Mouse (Mus musculus): ENCODE measurements around the gene Rrp7a.

Rrp7a gene

DNA sequence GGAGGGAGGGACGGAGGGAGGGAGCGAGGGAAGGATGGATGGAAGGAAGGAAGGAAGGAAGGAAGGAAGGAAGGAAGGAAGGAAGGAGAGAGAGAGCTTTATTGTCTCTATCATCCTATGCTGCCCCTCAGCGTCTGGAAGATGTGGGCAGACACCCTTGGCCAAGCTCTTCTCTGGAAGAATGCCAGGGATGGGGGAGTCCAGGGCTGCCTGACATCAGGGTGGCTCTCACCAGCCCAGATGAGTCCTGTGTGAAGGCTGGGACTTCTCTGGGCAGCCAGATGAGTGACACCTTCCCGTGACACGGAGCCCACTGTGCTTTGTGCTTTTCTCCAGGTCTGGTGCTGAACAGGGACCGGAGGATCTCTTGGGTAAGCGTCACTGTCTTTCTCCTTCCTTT lies 10.7 kb downstream of the Rrp7a start:
- no peak for DNase-seq

DNA sequence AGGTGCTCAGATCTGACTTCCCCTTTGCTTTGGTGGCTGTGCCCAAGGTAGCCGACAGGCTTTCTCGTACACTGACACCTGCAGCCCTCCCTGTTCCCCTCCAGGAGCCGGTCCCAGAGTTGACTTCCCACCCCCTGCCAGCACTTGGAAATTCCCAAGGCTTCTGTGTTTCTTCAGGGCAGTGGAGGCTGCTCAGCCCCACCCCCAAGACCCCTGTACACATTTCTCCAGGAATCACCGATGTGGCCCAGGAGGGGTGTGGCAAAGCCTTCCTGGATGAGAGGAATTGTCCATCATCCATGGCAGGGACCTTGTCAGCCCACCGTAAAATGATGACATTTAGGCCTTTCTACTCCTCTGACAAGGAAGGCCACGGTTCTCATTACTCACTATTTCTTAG lies 11.3 kb downstream of the Rrp7a start:
- DNase-seq = no peak

DNA sequence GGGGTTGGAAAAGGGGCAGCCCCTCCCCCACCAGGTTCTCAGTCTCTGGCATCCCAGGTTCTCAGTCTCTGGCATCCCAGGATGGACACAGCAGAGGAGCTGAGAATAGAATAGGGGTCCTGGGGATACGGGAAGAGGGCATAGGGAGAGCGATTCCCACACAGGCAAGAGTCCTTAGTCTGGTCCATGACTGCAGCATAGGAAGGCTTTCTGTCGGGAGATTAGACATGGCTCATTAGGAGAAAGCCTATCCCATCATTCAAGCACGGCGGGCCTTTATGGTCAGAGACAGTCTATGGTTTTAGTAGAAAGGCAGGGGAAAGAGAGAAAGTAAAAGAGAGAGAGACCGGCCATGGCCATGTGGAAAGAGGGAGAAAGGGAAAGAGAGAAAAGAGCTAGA lies 14.8 kb downstream of the Rrp7a start:
- DNase-seq = no peak

DNA sequence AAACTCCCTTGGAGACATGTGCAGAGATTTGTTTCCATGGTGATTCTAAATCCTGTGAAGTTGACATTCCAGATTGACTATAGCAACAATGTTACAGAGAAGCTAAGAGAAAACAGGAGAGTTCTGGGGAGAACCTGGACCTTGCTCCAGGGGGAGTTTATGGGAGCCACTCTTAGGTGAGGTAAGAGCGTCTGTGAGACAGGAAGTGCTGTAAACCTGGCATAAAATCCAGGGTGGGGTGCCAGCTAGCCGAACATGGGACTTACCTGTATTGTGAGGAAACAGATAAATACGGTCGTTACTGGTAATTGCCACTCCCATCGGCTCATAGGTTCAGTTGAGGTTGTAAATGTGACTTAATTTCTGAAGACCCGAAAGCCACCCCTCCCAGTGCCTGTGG lies 16.2 kb downstream of the Rrp7a start:
- no peak for DNase-seq

DNA sequence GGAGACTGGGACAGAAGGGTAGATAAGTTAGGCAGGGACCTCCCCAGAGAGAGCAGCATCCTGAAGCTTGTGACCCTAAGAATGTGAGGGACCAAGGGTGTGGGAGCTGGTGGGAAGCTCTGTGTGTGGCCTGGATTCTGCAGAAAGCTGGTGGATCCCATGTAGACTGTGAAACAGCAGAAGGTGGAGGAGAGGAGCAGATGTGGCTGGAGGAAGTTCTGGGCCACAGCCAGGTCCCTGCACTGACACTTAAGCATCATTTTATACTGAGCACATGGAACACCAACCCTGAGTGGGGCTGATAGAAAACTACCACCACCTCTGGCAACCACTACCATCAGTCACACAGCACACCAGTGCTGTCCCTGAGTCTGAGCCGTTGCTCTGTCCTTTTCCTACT lies 19.5 kb downstream of the Rrp7a start:
- DNase-seq = no peak

DNA sequence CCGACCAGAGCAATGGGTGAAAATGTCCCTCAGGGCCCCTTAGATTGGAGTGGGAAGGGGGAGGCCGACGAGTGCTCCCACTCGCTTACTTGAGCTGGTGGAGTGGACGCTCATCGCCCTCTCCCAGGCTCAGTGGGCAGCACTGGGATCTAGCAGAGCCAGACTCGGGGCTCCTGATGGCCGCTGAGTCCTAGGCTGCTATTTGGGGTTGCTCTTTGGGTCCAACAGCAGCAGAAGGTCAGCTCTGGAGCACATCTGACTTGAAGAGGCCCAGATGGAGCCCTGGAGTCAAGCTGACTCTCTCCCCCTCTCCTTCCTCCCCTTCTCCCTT lies 22.3 kb downstream of the Rrp7a start:
- no peak for DNase-seq

DNA sequence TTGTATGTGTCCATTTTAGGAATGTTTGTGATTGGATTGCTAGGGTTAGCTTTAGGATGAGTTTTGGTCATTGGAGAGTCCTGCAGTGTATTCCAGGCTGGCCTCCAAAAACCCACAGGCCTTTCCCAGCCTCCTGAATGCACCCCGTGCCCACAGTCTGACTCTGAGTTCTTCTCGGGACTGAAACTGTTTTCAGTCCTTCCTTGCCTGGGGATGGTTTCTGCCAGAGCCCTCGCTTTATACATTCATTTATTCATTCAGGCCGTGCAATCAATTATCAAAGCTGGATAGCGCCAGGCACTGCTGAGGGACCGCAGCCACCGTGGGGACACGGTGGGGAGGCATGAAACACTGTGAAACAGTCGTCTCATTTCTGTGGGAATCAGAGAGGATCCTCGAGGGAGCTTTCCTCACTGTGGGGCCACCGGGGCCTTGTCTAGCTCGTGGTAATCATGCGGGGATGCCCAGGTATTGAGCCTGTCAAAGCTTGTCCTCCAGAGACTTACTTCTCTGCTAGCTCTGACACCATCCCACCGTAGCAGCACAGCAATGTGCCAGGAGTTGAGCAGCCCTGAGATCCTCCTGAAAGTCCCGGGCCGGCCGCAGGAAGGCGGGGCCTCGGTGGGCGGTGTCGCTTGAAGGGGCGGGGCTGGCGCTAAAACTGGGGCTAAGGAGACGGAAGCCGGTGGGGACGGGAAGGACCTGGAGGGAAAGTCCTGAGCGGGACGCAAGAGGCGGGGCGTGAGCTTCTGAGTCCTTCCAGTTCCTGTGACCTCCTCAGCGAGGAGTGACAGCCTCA lies 22.9 kb downstream of the Rrp7a start:
- peak; percentile 91 to 95 for DNase-seq

DNA sequence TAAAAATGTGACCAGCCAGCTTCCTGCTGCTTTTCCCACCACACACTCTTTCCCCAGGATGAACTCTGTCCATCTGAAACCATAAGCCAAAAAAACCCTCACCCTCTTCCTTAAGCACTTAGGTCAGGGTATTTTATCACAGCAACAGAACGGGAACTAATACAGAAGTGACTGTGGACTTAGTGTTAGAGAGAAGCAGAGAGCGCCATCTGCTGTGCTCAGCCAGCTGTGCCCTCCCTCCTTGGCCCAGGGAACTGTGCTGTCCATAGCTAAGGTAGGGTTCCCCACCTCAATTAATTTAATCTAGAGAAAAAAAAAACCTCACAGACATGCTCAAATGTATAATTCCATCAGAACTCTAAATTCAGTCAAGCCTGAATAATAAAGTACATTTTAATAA lies 26.7 kb downstream of the Rrp7a start:
- DNase-seq = peak in 1 of 2 experiments; percentile 36

DNA sequence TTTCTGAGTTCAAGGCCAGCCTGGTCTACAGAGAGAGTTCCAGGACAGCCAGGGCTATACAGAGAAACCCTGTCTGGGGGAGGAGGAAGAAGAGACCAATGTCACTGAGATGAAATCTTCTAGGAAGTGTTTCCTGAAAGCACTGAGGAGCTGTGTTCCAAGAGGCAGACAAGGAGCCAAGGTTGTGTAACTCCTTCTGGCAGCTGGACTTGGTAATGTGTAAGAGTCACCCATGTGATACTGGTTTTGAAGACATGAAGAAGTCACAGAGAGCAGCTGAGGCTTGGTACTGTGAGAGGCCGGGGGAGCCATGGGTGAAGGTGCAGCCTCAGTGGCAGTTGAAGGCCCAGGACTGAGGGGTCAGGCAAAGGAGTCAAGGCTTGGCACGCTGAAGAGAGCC lies 28.9 kb downstream of the Rrp7a start:
- no peak for DNase-seq

DNA sequence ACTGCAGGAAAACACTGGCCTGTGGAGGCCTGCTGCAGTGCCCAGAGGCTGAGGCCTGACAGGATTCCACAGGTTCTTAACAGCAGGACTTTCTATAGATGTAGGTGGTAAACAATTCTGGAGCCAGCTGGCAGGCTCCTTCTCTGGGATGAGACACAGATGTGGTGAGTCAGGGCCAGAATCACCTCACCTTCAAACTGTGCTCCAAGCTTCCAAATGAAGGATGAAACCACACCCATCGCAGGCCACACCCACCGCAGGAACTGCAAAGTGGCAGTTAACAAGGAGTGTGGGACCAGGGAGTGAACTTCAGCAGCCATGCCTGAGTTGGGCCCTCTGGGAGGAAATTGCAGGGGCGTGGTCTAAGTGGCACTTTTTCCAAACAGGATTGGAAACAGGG lies 31.7 kb downstream of the Rrp7a start:
- no peak for DNase-seq

DNA sequence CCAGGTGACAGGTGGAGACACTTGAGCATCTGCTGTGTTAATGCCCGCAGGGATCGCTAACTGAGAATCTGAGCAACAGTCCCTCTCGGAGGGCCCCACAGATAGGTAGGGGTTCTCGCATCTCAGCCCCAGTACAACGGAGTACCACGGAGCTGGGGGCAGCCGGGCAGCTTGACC lies 33.3 kb downstream of the Rrp7a start, which contains the start of gene Serhl:
Serhl (plus strand) TSS at position 78 of the 177 bp plus-strand sequence.
- no peak for DNase-seq

DNA sequence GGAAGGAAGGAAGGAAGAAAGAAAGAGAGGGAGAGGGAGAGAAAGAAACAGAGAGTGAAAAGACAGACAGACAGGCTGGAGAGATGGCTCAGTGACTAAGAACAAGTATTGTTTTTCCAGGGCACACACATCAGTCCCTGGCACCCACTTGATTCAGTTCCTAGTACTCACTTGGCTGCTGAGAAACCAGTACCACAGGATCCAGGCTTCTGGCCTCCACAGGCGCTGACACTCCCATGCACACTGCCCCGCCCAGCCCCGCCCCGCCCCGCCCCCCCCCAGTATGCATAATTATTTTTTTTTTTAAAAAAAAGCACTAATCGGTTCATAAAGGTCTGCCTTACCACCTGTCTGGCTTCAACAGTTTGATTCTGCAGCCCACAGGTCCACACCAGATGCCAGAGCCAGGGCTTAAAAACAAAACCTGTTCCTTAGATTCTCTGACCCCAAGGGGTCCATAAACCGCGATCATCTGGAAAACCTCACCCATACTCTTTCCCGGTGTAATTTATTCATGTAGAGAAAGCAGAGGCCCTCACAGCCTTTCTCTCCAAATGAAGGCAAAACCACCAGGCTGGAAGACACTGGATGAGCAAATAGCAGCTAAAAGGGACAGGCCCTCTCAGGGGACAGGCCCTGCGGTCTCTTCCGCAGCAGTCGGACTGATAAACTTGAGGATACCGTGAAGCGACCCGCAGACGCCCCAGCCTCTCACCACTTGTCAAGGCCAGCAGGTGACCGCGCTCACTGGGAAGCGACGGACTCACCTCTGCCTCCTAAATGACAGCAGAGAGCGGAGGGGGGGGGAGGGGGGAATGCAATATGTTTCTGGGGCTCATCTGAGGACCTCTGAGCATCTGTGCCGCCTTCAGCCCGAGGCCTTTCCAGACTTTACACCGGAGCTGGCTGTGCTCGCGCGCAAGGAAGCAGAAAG lies 33.8 kb downstream of the Rrp7a start:
- DNase-seq = no peak

DNA sequence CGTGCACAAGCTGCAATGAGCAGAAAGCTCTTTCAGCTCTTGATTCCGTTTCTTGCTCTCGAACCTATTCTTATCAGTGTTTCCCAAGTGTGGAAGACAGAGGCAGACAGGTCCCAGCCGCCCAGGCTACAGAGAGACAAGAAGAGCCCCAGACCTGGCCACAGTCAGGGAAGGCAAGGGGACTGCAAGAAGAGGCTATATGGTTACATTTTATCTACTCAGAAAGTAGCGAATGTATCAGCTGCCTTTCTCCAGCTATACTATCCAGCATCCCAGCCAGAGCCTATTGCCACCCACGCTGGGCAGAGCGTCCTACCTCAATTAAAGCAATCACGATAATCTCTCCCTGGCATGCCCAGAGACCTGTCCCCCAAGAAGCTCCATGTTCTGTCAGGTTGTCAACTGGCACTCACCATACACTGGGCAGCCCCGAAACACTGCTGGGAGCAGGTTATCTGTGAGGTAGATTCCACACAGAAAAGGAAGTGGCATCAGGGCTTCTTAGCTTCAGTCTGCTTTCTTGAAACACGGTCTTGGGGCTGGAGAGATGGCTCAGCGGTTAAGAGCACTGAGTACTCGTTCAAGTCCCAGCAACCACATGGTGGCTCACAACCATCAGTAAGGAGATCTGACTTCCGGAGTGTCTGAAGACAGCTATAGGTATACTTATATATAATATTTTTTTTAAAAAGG lies 35.8 kb downstream of the Rrp7a start:
- no peak for DNase-seq

DNA sequence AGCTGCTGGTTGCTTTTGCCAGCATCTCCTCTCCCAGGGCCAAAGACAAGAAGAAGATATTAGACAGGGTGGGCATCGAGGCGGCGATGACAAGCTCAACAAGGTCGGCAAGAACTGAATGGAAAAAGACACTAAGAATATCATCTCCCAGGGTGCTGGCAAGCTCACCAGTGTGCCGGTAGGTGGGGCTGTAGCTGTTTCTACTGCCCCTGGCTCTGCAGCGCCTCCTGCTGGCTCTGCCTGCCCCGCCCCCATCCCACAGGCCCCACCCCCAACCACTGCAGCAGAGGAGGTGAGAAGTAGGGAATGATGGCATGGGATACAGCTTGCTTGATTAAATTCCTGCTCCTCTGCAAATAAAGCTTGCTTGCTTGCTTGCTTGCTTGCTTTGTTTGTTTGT lies 36.7 kb downstream of the Rrp7a start:
- DNase-seq = peak in 1 of 2 experiments; percentile 56

DNA sequence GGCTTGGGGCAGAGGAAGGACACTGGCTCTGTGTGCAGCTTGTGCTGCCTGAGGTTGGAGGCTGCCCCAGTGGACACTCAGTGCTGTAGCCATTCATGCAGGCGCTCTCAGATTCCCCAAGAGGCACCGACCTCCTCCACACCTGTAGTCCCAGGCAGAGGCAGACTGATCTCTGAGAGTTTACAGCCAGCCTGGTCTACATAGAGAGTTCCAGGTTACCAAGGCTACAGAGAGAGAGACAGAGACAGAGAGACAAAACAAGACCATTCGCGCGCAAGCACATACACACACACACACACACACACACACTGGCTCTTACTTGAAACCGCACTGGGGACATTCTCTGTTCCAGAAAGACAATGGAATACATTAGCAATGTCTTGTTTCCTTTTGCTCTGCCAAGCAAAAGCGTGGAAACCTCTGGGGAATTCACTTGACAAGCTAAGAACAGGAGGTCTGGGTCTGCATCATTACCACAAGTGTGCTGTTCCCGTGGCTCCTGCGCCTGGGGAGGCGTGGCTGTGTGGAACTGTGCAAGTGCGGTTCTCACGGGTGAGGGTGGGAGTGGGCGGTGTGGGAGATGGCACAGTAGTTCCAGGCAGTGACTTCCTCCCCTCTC lies 38.5 kb downstream of the Rrp7a start:
- DNase-seq = no peak

DNA sequence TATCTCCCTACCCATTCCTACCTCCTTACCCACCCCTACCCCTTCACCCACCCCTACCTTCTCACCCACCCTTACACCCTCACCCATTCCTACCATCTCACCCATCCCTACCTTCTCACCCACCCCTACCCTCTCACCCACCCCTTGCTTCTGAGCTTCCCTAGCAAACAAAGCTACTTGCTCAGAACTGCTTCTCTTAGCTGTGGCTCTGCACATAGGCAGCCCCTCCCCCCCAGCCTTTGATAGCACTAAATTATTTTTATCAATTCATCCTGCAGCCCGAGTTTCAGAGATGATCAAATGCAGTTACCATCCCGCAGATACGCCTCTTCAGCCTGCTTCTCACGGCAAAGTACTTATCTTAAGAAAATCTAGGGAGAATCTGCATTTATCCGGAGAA lies 39.1 kb downstream of the Rrp7a start:
- DNase-seq = no peak

DNA sequence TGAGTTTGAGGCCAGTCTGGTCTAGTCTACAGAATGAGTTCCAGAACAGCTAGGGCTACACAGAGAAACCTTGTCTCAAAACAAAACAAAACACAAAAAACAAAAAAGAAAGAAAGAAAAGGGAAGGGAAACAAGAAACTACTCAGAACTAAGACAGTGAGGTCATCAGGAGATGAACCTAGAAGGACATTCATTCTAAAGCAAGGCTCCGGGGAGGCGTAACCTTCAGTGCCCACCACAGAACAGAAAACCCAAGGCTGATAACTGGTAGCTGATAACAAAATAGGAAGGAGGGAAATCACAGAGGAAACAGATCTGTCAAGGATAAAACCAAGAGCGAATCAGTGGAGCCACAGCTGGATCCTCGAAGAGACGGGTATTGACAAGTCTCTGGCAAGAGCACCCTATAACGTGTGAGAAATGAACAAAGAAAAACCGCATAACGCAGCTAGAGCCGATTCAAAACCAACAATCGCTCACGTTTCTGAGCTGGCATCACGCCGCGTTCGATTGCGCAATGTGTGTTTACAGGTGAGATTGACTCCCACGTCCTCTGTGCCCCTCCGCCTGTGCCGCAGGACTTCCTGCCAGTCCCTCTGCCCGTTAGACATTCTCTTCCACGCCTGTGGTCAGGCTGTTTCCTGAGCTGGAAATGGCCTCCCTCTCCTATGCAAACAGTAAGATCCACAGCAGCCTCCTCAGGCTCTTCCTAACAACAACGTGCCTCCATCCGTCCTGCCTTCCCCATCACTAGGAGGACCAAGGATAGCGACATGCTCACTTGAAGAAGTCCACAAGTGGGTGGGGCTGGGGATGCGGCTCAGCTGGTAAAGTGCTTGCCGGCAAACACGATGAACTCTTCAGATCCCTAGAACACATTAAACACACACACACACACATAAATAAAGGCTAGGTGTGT lies 46.7 kb downstream of the Rrp7a start:
- peak; percentile 16 for DNase-seq

DNA sequence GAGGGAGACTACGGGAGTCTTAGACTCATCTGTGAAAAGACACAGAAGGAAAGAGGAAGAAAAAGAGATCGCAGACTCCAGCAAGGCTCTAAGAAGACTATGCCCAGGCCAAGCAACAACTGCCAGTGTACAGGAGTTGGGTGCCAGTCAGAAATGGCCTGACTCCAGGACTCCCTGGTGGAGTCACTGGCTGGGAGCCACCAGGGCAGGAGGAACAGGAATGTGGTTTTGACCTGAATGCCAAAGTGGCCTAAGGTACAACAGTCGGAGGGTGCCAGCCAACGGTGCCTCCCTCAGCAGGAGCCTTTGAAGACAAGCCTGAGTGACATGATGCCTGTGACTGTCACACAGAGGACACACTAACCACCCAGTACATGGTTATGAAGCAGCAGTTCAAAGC lies 48.4 kb downstream of the Rrp7a start:
- DNase-seq = no peak

DNA sequence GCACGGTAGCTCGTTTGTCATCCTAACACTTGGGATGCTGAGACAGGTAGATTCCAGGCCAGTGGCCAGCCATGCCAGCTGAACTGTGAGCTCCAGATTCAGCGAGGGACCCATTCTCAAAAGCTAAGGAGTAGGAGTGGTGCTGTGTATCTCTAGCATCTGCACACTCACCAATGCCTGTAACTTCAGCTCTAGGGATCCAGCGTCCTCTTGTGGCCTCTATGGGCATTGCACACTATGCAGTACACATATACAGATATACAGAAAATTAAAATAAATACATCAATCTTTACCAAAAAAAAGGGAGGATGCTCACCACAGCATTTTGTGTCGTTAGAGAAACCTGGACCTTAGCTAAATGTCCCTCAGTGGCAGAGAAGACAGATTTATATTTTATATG lies 50.8 kb downstream of the Rrp7a start:
- no peak for DNase-seq

DNA sequence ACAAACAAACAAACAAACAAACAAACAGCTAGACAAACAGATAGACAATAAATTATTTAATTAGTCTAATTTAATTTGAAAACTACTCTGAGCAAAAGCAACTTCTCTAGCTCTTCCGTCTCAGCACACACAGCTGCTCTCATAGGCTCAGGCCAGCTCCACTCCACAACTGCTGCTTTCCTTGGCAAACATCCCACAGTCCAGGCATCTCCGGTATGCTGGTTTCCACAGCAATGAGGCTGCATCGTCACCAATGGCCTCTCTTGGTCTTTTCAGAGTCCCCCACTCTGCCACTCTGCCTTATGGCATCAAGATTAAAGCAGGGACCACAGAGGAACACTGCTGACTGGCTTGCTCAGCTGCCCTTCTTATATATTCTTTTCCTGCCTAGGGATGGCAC lies 51.7 kb downstream of the Rrp7a start:
- no peak for DNase-seq

DNA sequence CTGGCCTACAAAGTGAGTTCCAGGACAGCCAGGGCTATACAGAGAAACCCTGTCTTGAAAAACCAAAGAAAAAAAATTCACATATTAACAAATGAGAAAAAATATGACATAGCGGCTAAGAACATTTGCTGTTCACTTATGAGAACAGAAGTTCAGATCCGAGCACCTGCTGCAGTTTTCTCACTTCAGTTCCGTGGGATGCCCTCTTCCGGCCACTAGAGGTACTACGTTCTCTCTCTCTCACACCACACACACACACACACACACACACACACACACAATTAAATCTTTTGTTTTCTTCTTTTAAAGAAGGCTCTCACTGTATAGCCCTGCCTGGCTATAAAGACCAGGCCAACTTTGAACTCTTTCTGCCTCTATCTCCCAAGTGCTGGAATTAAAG lies 54.3 kb downstream of the Rrp7a start:
- no peak for DNase-seq

DNA sequence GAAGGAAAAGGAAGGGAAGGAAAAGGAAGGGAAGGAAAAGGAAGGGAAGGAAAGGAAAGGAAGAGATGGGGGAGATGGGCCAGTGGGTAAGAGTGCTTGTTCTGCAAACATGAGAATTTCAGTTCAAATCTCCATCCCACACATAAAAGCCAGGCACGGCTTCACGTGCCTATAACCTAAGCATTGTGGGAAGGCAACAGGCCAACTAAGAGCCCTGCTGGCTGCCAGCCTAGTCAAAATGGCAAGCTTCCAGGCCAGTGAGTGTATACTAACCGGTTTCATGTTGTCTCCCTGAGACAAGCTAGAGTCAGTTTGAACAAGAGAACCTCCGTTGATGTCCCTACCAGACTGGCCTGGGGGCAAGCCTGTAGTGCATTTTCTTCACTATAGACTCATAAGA lies 57.1 kb downstream of the Rrp7a start:
- DNase-seq = no peak
